Mouse (Mus musculus): ENCODE measurements at regions not wholly inside any gene's neighbourhood (a gene's known extent, or its start where the extent isn't known, plus 50 kb on each side); places are given as distances from the start of the nearest gene placed in this dataset.

GRCm38 (mm10) chr1:121842381-121843075 lies 274.7 kb upstream of the Ddx18 start:
- DNase-seq (ENCODE audit: low read depth, low spot score) = peak; percentile 83

GRCm38 (mm10) chr1:121833559-121833958 lies 265.8 kb upstream of the Ddx18 start:
- peak; percentile 4 for DNase-seq (ENCODE audit: low read depth, low spot score)

- DNase-seq (ENCODE audit: low read depth, low spot score) = no peak
Observed at GRCm38 (mm10) chr1:121830242-121830641, 262.5 kb upstream of the Ddx18 start.

- no peak for DNase-seq (ENCODE audit: low read depth, low spot score)
Observed at GRCm38 (mm10) chr1:121822950-121823349, 255.2 kb upstream of the Ddx18 start.

- peak; percentile 34 for DNase-seq (ENCODE audit: low read depth, low spot score)
Observed at GRCm38 (mm10) chr1:121803338-121803737, 235.5 kb upstream of the Ddx18 start.

- DNase-seq (ENCODE audit: low read depth, low spot score) = no peak
Observed at GRCm38 (mm10) chr1:121802476-121802875, 234.7 kb upstream of the Ddx18 start.

- no peak for DNase-seq (ENCODE audit: low read depth, low spot score)
Observed at GRCm38 (mm10) chr1:121798502-121798901, 230.7 kb upstream of the Ddx18 start.

GRCm38 (mm10) chr1:121795024-121795786 lies 227.4 kb upstream of the Ddx18 start:
- DNase-seq (ENCODE audit: low read depth, low spot score) = no peak

GRCm38 (mm10) chr1:121785631-121786030 lies 217.8 kb upstream of the Ddx18 start:
- no peak for DNase-seq (ENCODE audit: low read depth, low spot score)

GRCm38 (mm10) chr1:121773988-121774387 lies 206.2 kb upstream of the Ddx18 start:
- no peak for DNase-seq (ENCODE audit: low read depth, low spot score)

- DNase-seq (ENCODE audit: low read depth, low spot score) = peak; percentile 8
Observed at GRCm38 (mm10) chr1:121771444-121771843, 203.7 kb upstream of the Ddx18 start.

GRCm38 (mm10) chr1:121770936-121771335 lies 203.1 kb upstream of the Ddx18 start:
- DNase-seq (ENCODE audit: low read depth, low spot score) = no peak

- no peak for DNase-seq (ENCODE audit: low read depth, low spot score)
Observed at GRCm38 (mm10) chr1:121760086-121760485, 192.3 kb upstream of the Ddx18 start.

- DNase-seq (ENCODE audit: low read depth, low spot score) = no peak
Observed at GRCm38 (mm10) chr1:121745181-121745580, 177.4 kb upstream of the Ddx18 start.

- no peak for DNase-seq (ENCODE audit: low read depth, low spot score)
Observed at GRCm38 (mm10) chr1:121735113-121735719, 167.4 kb upstream of the Ddx18 start.

- DNase-seq (ENCODE audit: low read depth, low spot score) = no peak
Observed at GRCm38 (mm10) chr1:121734456-121735112, 166.8 kb upstream of the Ddx18 start.

- DNase-seq (ENCODE audit: low read depth, low spot score) = no peak
Observed at GRCm38 (mm10) chr1:121709317-121709860, 141.6 kb upstream of the Ddx18 start.

- DNase-seq (ENCODE audit: low read depth, low spot score) = peak; percentile 53
Observed at GRCm38 (mm10) chr1:121708301-121708700, 140.5 kb upstream of the Ddx18 start.

- no peak for DNase-seq (ENCODE audit: low read depth, low spot score)
Observed at GRCm38 (mm10) chr1:121701826-121702225, 134.0 kb upstream of the Ddx18 start.

- no peak for DNase-seq (ENCODE audit: low read depth, low spot score)
Observed at GRCm38 (mm10) chr1:121653901-121654300, 86.1 kb upstream of the Ddx18 start.

- no peak for DNase-seq (ENCODE audit: low read depth, low spot score)
Observed at GRCm38 (mm10) chr1:121650071-121650470, 82.3 kb upstream of the Ddx18 start.

GRCm38 (mm10) chr1:121631466-121631865 lies 63.7 kb upstream of the Ddx18 start:
- no peak for DNase-seq (ENCODE audit: low read depth, low spot score)

All from ZHBTc4 (cell line).